In the genomic region with DNA sequence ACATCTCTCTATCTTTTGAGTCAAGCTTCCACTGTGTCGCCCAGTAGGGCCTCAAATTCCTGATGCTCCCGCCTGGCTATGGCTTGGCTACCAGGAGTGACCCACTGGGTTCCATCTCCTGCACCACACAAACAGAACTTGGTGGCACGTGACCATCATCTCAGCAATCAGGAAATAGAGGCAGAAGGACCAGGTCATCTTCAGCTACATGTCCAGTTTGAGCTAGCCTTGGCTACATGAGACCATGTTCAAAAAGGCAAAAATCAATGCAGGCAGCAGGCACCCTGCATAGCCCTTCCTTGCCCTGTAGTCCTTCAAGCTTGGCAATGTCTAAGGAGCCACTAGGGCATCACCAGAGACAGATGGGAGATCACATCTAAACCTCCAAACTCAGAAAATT, we compare ENCODE assay signal across 9 mouse cellular contexts. TPM values are rescaled to one million over a fixed set of nuclear protein-coding genes. Genes with fewer than 3 reads are reported as not detected.
DNase-seq lines count a peak whose midpoint lies in the region; ATAC-seq and TF ChIP-seq lines count a peak whose summit lies in the region.
"Had no signal": no experiment of that assay in that cellular context is flagged by ENCODE, and none has a peak within 500 bp of the region (broad histone marks: within the 10 kb centered on the region; RNA-seq: fewer than 3 reads in every experiment).

No protein-coding gene starts in this region.

- peaks cover 16% of the 10 kb centered on the region for H3K4me1 ChIP-seq in heart, embryonic 16.5 days (ENCODE audit: control insufficient read depth, insufficient read depth, low read length)
- peaks cover 51% of the 10 kb centered on the region for H3K4me1 ChIP-seq in E14TG2a.4 (replicated peaks; ENCODE audit: low read depth, low read length)
- H3K4me1 ChIP-seq in forebrain, embryonic 11.5 days (replicated peaks; ENCODE audit: control insufficient read depth, insufficient read depth, low read length): peaks cover 6% of the 10 kb centered on the region; the same call in 1 of the 2 replicates
- peaks cover 17% of the 10 kb centered on the region; the same call in 1 of the 2 replicates for H3K4me1 ChIP-seq in liver, embryonic 13.5 days (replicated peaks)

- H3K9me3 ChIP-seq in heart, embryonic 16.5 days (replicated peaks; ENCODE audit: control insufficient read depth, low read length): no peaks in the 10 kb centered on the region
- H3K9me3 ChIP-seq in E14TG2a.4 (ENCODE audit: low read length): no peaks in the 10 kb centered on the region
- no peaks in the 10 kb centered on the region for H3K9me3 ChIP-seq in forebrain, embryonic 11.5 days (ENCODE audit: control insufficient read depth, low read length)
- H3K9me3 ChIP-seq in liver, embryonic 13.5 days (replicated peaks): no peaks in the 10 kb centered on the region

- no peak overlapping the region for H3K4me2 ChIP-seq in heart, embryonic 16.5 days (ENCODE audit: low read depth, low read length)
- no peak overlapping the region for H3K4me2 ChIP-seq in forebrain, embryonic 11.5 days (ENCODE audit: low read depth, low read length, severe bottlenecking)
- H3K4me2 ChIP-seq in liver, embryonic 13.5 days: no peak overlapping the region

- no peak for ATAC-seq in heart, embryonic 16.5 days (replicated peaks; ENCODE audit: extremely low read depth, insufficient read depth, low FRiP score)
- ATAC-seq in forebrain, embryonic 11.5 days (replicated peaks; ENCODE audit: low FRiP score): no peak
- no peak for ATAC-seq in liver, embryonic 13.5 days (ENCODE audit: low read depth)

- H3K9ac ChIP-seq in heart, embryonic 16.5 days (ENCODE audit: low read length): no peak overlapping the region
- H3K9ac ChIP-seq in forebrain, embryonic 11.5 days (ENCODE audit: low read length): no peak overlapping the region
- no peak overlapping the region for H3K9ac ChIP-seq in liver, embryonic 13.5 days

- TF ChIP-seq CTCF in E14TG2a.4 (conservative IDR thresholded peaks at IDR 0.05; ENCODE audit: low read length): no peak

- DNase-seq in heart, postnatal 25 days (ENCODE audit: low spot score): no peak
- DNase-seq in forebrain, embryonic 11.5 days (ENCODE audit: low spot score): no peak
- DNase-seq in liver, embryonic 13.5 days: no peak
- DNase-seq in adipocyte (ENCODE audit: low spot score): no peak
- no peak for DNase-seq in spleen, postnatal 14 days (ENCODE audit: low spot score in 2 of 2)
- DNase-seq in T-cell, adult 2 months (ENCODE audit: low spot score): no peak

- intact Hi-C loops in heart, postnatal 25 days (cut with DNase I): loop anchor here (2.0 kb wide), 1 partner anchor 17 kb away; no protein-coding TSS in a partner anchor

- H3K27ac ChIP-seq in heart, embryonic 16.5 days (ENCODE audit: low read length): peak overlapping the region; percentile 91
- peak overlapping the region; percentile 74 for H3K27ac ChIP-seq in forebrain, embryonic 11.5 days (ENCODE audit: low read depth, low read length)
- 0 out of 2 replicates have a peak overlapping the region, but pooled peaks have one; percentile 21 for H3K27ac ChIP-seq in liver, embryonic 13.5 days

- no peaks in the 10 kb centered on the region for H3K36me3 ChIP-seq in heart, embryonic 16.5 days (ENCODE audit: control insufficient read depth, insufficient read depth)
- no peaks in the 10 kb centered on the region for H3K36me3 ChIP-seq in E14TG2a.4 (ENCODE audit: insufficient read depth, low read length)
- no peaks in the 10 kb centered on the region for H3K36me3 ChIP-seq in forebrain, embryonic 11.5 days (ENCODE audit: control insufficient read depth, insufficient read depth, low read length)
- no peaks in the 10 kb centered on the region for H3K36me3 ChIP-seq in liver, embryonic 13.5 days

- H3K4me3 ChIP-seq in heart, embryonic 16.5 days (ENCODE audit: low read length): no peak overlapping the region
- H3K4me3 ChIP-seq in E14TG2a.4 (replicated peaks; ENCODE audit: low read length): peak overlapping the region; percentile 62
- H3K4me3 ChIP-seq in forebrain, embryonic 11.5 days (ENCODE audit: low read depth, low read length): no peak overlapping the region
- no peak overlapping the region for H3K4me3 ChIP-seq in liver, embryonic 13.5 days (replicated peaks)

- no peaks in the 10 kb centered on the region for H3K27me3 ChIP-seq in heart, embryonic 16.5 days (ENCODE audit: control insufficient read depth, insufficient read depth, low read length)
- peaks cover 7% of the 10 kb centered on the region for H3K27me3 ChIP-seq in E14TG2a.4 (ENCODE audit: insufficient read depth, low read length)
- no peaks in the 10 kb centered on the region for H3K27me3 ChIP-seq in forebrain, embryonic 11.5 days (ENCODE audit: control insufficient read depth, insufficient read depth, low read length)
- no peaks in the 10 kb centered on the region for H3K27me3 ChIP-seq in liver, embryonic 13.5 days

- 90% methylated on average over 3 of the region's 3 CpGs for WGBS in heart, embryonic 16.5 days
- WGBS in forebrain, embryonic 11.5 days: 94% methylated on average over 3 of the region's 3 CpGs
- WGBS in liver, embryonic 13.5 days (ENCODE audit: insufficient replicate concordance): 65% methylated on average over 3 of the region's 3 CpGs

RNA-seq across cellular contexts. Expression of a gene that starts 14.1 kb away (rescaled TPM):
- polyA plus RNA-seq in heart, embryonic 16.5 days (2015; fragmentation: Nextera tagmentation; extraction: Ambion mirVana): 125 and 146 TPM in 2 replicates
- 10 to 100 TPM; 54.6 to 59.3 TPM for total RNA-seq in heart, postnatal 25 days (2021)
- 261 and 295 TPM in 2 replicates for polyA plus RNA-seq in forebrain, embryonic 11.5 days (2014; fragmentation: Nextera tagmentation; extraction: Ambion mirVana)
- polyA plus RNA-seq in liver, embryonic 13.5 days (2015; fragmentation: Nextera tagmentation; extraction: Ambion mirVana): 136 and 175 TPM in 2 replicates

RNA-seq across cellular contexts. Expression of a gene that starts 19.3 kb away (rescaled TPM):
- polyA plus RNA-seq in heart, embryonic 16.5 days (2015; fragmentation: Nextera tagmentation; extraction: Ambion mirVana): 1.8 and 1.9 TPM in 2 replicates
- under 1 TPM; 0.59 to 0.70 TPM for total RNA-seq in heart, postnatal 25 days (2021)
- polyA plus RNA-seq in forebrain, embryonic 11.5 days (2014; fragmentation: Nextera tagmentation; extraction: Ambion mirVana): 0.39 and 0.99 TPM in 2 replicates
- polyA plus RNA-seq in liver, embryonic 13.5 days (2015; fragmentation: Nextera tagmentation; extraction: Ambion mirVana): 0.25 and 0.75 TPM in 2 replicates

RNA-seq across cellular contexts. Expression of a gene that starts 34.2 kb away (rescaled TPM):
- polyA plus RNA-seq in heart, embryonic 16.5 days (2015; fragmentation: Nextera tagmentation; extraction: Ambion mirVana): 1.2 and 1.9 TPM in 2 replicates
- total RNA-seq in heart, postnatal 25 days (2021): under 1 TPM in 1 of 2 experiments, not detected in 1; 0.44 TPM
- polyA plus RNA-seq in forebrain, embryonic 11.5 days (2014; fragmentation: Nextera tagmentation; extraction: Ambion mirVana): 13.0 and 13.3 TPM in 2 replicates
- polyA plus RNA-seq in liver, embryonic 13.5 days (2015; fragmentation: Nextera tagmentation; extraction: Ambion mirVana): 54.8 and 64.6 TPM in 2 replicates
- total RNA-seq: liver, adult 2 months had no signal

RNA-seq across cellular contexts. Expression of a gene that starts 34.3 kb away (rescaled TPM):
- 9.1 and 9.8 TPM in 2 replicates for polyA plus RNA-seq in heart, embryonic 16.5 days (2015; fragmentation: Nextera tagmentation; extraction: Ambion mirVana)
- total RNA-seq in heart, postnatal 25 days (2021): not detected
- 131 and 146 TPM in 2 replicates for polyA plus RNA-seq in forebrain, embryonic 11.5 days (2014; fragmentation: Nextera tagmentation; extraction: Ambion mirVana)
- 5.7 and 5.8 TPM in 2 replicates for polyA plus RNA-seq in liver, embryonic 13.5 days (2015; fragmentation: Nextera tagmentation; extraction: Ambion mirVana)

RNA-seq across cellular contexts. Expression of a gene that starts 46.0 kb away (rescaled TPM):
- polyA plus RNA-seq in heart, embryonic 16.5 days (2015; fragmentation: Nextera tagmentation; extraction: Ambion mirVana): 0.20 and 1.1 TPM in 2 replicates
- not detected for total RNA-seq in heart, postnatal 25 days (2021)
- not detected in 2 replicates for polyA plus RNA-seq in forebrain, embryonic 11.5 days (2014; fragmentation: Nextera tagmentation; extraction: Ambion mirVana)
- polyA plus RNA-seq in liver, embryonic 13.5 days (2015; fragmentation: Nextera tagmentation; extraction: Ambion mirVana): 47.1 and 59.3 TPM in 2 replicates
- total RNA-seq: liver, adult 2 months had no signal

Comparison
In these comparisons a context has a peak if more than half of its experiments do, and no peak if none do; other contexts are left out.
1. H3K27ac ChIP-seq: peak in every context shown above with its lines; median percentile 91 in heart, embryonic 16.5 days; 74 in forebrain, embryonic 11.5 days; 21 in liver, embryonic 13.5 days.